Mouse (Mus musculus): ENCODE measurements around the gene Herc4.

GRCm38 (mm10) chr10:63236663-63237062 lies 6.9 kb upstream of the Herc4 start:
- no peak for TF ChIP-seq GATA1 (IDR thresholded peaks at IDR 0.05; ENCODE audit: low read length)
- no peak for TF ChIP-seq TAL1 (IDR thresholded peaks at IDR 0.05; ENCODE audit: low read length)

All from erythroblast, embryonic 14.5 days (primary cell).